Mouse (Mus musculus): Measurements from ENCODE around the gene Sulf2. TPM values are rescaled to one million over a fixed set of nuclear protein-coding genes. Genes with fewer than 3 reads are reported as not detected.

The Sulf2 gene
- total RNA-seq, 2 experiments from 2014 or later = 3.4 to 3.7 TPM

GRCm38 (mm10) chr2:166152734-166153398 is 2.6 kb downstream of the Sulf2 start:
- ATAC-seq (replicated peaks; ENCODE audit: low FRiP score, poor library complexity, severe bottlenecking) = no peak

- ATAC-seq (replicated peaks; ENCODE audit: low FRiP score, poor library complexity, severe bottlenecking) = no peak
Observed at GRCm38 (mm10) chr2:166151510-166152473, 3.7 kb downstream of the Sulf2 start.

- ATAC-seq (replicated peaks; ENCODE audit: low FRiP score, poor library complexity, severe bottlenecking) = no peak
Observed at GRCm38 (mm10) chr2:166150584-166150983, 4.9 kb downstream of the Sulf2 start.

GRCm38 (mm10) chr2:166149482-166149881 is 6.0 kb downstream of the Sulf2 start:
- no peak for ATAC-seq (replicated peaks; ENCODE audit: low FRiP score, poor library complexity, severe bottlenecking)

- no peak for ATAC-seq (replicated peaks; ENCODE audit: low FRiP score, poor library complexity, severe bottlenecking)
Observed at GRCm38 (mm10) chr2:166148672-166149332, 6.7 kb downstream of the Sulf2 start.

GRCm38 (mm10) chr2:166147930-166148651 is 7.4 kb downstream of the Sulf2 start:
- ATAC-seq (replicated peaks; ENCODE audit: low FRiP score, poor library complexity, severe bottlenecking) = no peak

- ATAC-seq (replicated peaks; ENCODE audit: low FRiP score, poor library complexity, severe bottlenecking) = no peak
Observed at GRCm38 (mm10) chr2:166146446-166146845, 9.0 kb downstream of the Sulf2 start.

- ATAC-seq (replicated peaks; ENCODE audit: low FRiP score, poor library complexity, severe bottlenecking) = no peak
Observed at GRCm38 (mm10) chr2:166145031-166145430, 10.4 kb downstream of the Sulf2 start.

GRCm38 (mm10) chr2:166143871-166144270 is 11.6 kb downstream of the Sulf2 start:
- ATAC-seq (replicated peaks; ENCODE audit: low FRiP score, poor library complexity, severe bottlenecking) = no peak

- no peak for ATAC-seq (replicated peaks; ENCODE audit: low FRiP score, poor library complexity, severe bottlenecking)
Observed at GRCm38 (mm10) chr2:166142561-166143112, 12.8 kb downstream of the Sulf2 start.

- ATAC-seq (replicated peaks; ENCODE audit: low FRiP score, poor library complexity, severe bottlenecking) = no peak
Observed at GRCm38 (mm10) chr2:166141910-166142309, 13.6 kb downstream of the Sulf2 start.

GRCm38 (mm10) chr2:166141039-166141438 is 14.4 kb downstream of the Sulf2 start:
- ATAC-seq (replicated peaks; ENCODE audit: low FRiP score, poor library complexity, severe bottlenecking) = no peak

GRCm38 (mm10) chr2:166140427-166140826 is 15.0 kb downstream of the Sulf2 start:
- ATAC-seq (replicated peaks; ENCODE audit: low FRiP score, poor library complexity, severe bottlenecking) = no peak

- no peak for ATAC-seq (replicated peaks; ENCODE audit: low FRiP score, poor library complexity, severe bottlenecking)
Observed at GRCm38 (mm10) chr2:166138308-166138707, 17.2 kb downstream of the Sulf2 start.

GRCm38 (mm10) chr2:166137467-166137866 is 18.0 kb downstream of the Sulf2 start:
- no peak for ATAC-seq (replicated peaks; ENCODE audit: low FRiP score, poor library complexity, severe bottlenecking)

GRCm38 (mm10) chr2:166135711-166136485 is 19.6 kb downstream of the Sulf2 start:
- ATAC-seq (replicated peaks; ENCODE audit: low FRiP score, poor library complexity, severe bottlenecking) = no peak

GRCm38 (mm10) chr2:166128756-166129155 is 26.7 kb downstream of the Sulf2 start:
- ATAC-seq (replicated peaks; ENCODE audit: low FRiP score, poor library complexity, severe bottlenecking) = no peak

- no peak for ATAC-seq (replicated peaks; ENCODE audit: low FRiP score, poor library complexity, severe bottlenecking)
Observed at GRCm38 (mm10) chr2:166128032-166128431, 27.4 kb downstream of the Sulf2 start.

GRCm38 (mm10) chr2:166126343-166126742 is 29.1 kb downstream of the Sulf2 start:
- no peak for ATAC-seq (replicated peaks; ENCODE audit: low FRiP score, poor library complexity, severe bottlenecking)

All from erythroid progenitor cell, adult 5-6 weeks (primary cell).